Mouse (Mus musculus): ENCODE results near the gene Ntrk2.

Ntrk2 gene

DNA sequence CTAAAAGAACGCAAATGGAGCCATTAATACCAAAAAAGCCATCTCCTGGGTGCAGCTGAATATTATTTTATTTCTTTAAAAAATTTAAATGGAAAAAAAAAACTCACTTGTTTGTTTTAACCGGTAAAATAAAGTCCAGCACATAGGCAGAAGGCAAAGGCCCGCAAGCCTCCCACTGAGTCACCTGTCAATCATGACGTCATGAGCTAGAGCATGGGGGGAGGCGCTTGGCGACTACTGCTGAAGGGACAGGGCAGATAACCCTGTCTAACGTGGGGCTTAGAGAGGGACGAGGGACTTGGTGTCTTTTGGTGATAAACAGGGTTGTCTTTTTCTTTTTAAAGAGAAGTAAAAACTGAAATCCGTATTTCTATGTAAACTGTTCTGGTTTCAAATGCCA lies 140.7 kb downstream of the Ntrk2 start:
- in situ Hi-C loops (cut with MboI; ENCODE audit: low pct_unique_long_range_greater_than_20kb in 1 of 2, low sequenced_read_pairs in 2 of 2, unreplicated experiment in 1 of 2) = no loop called here

DNA sequence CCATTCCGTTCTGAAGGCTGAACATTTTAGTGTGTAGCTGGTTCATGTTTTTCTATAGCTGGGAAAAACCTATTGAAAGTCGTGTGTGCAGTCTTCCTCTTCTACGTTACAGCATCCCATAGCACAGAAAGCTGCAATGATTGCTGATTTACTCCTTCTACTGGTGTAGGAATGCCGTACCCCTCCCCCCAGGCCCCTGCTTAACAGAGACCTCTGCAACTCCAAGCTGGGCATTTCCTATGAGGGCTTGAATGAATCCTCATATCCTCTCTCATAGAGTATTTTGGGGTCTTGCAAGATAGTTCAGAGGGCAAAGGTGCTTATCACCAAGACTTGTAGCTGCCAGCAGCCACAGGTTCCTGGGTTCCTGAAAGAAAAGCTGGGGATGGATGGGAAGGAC lies 148.0 kb downstream of the Ntrk2 start:
- in situ Hi-C loops (cut with MboI; ENCODE audit: low pct_unique_long_range_greater_than_20kb in 1 of 2, low sequenced_read_pairs in 2 of 2, unreplicated experiment in 1 of 2) = no loop called here

DNA sequence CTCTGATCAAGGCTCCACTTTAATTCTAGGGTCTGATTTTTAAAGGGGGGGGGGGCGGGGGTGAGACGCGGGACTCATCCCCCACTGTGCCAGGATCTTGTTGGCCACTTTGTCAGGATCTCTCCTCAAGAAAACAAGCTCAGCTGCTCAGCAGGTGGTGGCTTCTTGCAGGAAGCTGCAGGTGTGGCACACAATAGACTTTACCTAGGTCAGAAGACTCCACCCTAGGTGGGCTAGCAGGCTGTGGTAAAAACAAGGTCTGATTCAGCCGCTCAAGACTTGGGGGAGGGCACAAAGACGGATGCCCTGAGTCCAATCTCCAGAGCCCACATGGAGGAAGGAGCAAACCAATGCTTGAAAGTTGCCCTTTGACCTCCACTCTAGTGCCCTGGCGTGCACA lies 148.4 kb downstream of the Ntrk2 start:
- in situ Hi-C loops (cut with MboI; ENCODE audit: low pct_unique_long_range_greater_than_20kb in 1 of 2, low sequenced_read_pairs in 2 of 2, unreplicated experiment in 1 of 2) = no loop called here

DNA sequence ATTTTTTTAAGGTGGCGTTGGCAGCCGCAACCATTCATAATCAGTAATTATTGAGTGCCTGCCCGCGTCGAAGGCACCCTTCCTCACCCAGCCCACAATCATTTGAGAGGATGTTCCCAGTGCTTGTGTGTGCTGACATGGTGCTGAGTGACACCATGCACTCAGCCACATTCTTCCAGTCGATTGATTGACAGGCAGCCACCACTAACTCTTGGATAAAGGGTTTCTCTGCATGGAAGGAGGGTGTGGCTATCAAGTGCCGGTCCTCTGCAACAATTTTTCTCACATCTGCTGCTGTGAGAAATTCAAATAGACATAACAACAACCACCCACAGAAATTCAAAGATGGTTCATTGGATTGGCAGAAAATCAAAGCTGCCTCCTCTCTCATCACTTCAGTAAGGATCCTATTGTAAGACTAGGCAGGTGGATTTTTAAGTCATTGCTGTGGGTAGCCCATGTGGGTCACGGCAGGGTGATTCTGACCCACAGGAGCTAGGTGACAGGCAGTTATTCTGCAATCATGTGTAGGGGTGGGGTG lies 148.9 kb downstream of the Ntrk2 start:
- in situ Hi-C loops (cut with MboI; ENCODE audit: low pct_unique_long_range_greater_than_20kb in 1 of 2, low sequenced_read_pairs in 2 of 2, unreplicated experiment in 1 of 2) = no loop called here

- in situ Hi-C loops (cut with MboI; ENCODE audit: low pct_unique_long_range_greater_than_20kb in 1 of 2, low sequenced_read_pairs in 2 of 2, unreplicated experiment in 1 of 2) = no loop called here
These were observed 152.0 kb downstream of the Ntrk2 start for GRCm38 (mm10) chr13:58958171-58958904.

DNA sequence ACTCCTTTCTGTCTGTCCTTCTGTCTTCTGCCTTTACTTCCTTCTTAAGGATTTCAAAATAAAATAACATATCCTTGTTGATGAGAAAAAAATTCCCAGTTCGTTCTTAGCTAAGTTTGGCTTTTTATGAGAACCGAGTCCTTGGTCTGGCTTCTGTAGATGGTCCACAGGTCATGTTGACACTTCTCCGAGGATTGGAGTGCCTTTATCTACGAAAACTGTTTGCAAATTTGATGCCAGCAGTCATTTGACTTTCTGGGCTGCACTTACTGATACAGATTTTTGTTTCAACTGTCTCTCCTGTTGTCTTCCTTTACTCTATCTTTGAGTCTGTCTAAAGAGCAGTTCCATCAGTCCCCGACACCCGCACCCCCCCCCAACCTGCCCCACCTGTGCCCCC lies 154.0 kb downstream of the Ntrk2 start:
- in situ Hi-C loops (cut with MboI; ENCODE audit: low pct_unique_long_range_greater_than_20kb in 1 of 2, low sequenced_read_pairs in 2 of 2, unreplicated experiment in 1 of 2) = no loop called here

DNA sequence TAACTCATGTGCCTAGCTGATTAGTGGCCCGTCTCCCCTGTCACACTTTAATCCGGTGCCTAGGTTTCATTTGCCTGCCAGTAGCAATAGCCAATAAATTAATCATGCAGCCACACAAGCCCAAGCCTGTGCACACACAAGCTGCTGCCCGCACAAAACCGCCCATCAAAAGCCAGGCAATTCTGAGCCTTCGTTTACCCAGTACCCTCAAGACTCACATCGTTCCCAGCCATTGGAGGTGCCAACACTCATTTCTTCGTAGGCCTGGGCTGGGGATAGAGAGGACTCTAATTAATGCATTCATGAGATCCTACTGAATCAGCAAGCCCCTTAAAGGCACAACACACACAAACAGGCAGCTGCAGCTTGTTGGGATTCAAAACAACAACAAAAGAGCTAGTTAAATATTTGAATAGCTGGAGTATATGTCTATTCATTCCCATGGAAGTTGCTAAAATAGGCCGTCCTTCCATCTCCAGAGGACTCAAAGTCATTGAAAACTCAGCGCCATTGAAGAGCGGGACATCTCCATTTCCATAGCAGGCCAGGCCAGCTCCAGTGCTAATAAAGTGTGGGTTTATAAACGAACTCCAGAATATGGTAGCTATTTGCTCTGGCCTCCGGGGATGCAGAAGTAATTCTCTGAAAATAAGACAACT lies 158.5 kb downstream of the Ntrk2 start:
- in situ Hi-C loops (cut with MboI; ENCODE audit: low pct_unique_long_range_greater_than_20kb in 1 of 2, low sequenced_read_pairs in 2 of 2, unreplicated experiment in 1 of 2) = no loop called here

GRCm38 (mm10) chr13:58965826-58966225 lies 159.5 kb downstream of the Ntrk2 start:
- in situ Hi-C loops (cut with MboI; ENCODE audit: low pct_unique_long_range_greater_than_20kb in 1 of 2, low sequenced_read_pairs in 2 of 2, unreplicated experiment in 1 of 2) = no loop called here

DNA sequence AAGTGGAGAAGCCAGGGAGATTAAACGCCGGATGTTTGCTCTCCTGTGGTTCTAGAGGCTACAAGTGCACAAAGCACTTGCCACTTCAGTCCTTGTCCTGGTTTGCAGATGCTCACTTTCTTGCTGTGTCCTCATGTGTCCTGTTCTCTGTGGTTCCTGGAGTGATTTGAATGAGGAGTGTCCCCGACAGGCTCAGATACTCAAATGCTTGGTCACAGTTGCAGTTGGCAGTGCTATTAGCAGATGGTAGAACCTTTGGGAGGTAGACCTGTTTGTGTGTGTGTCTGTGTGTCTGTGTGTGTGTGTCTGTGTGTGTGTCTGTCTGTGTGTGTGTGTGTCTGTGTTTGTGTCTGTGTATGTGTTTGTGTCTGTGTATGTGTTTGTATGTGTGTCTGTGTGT lies 160.1 kb downstream of the Ntrk2 start:
- in situ Hi-C loops (cut with MboI; ENCODE audit: low pct_unique_long_range_greater_than_20kb in 1 of 2, low sequenced_read_pairs in 2 of 2, unreplicated experiment in 1 of 2) = no loop called here

DNA sequence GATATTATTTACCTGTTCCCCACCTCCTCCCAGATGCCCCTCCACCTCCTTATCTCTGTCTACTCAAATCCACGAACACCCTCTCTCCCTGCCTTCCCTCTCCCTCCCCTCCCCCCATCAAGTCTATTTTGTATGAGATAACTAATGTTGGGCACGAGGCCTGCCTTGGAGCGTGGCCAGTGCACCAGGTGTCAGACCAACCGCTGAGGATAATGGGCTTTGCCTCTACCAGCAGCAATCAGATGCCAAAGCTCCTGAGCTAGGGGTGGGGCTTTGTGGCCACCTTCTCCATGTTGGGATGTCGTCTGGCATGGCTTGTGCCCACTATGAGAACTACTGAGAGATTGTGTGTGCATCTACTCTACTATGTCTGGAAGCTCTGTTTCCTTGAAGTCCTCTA lies 161.8 kb downstream of the Ntrk2 start:
- in situ Hi-C loops (cut with MboI; ENCODE audit: low pct_unique_long_range_greater_than_20kb in 1 of 2, low sequenced_read_pairs in 2 of 2, unreplicated experiment in 1 of 2) = no loop called here

- in situ Hi-C loops (cut with MboI; ENCODE audit: low pct_unique_long_range_greater_than_20kb in 1 of 2, low sequenced_read_pairs in 2 of 2, unreplicated experiment in 1 of 2) = no loop called here
These were observed 165.1 kb downstream of the Ntrk2 start for GRCm38 (mm10) chr13:58971449-58971903.

DNA sequence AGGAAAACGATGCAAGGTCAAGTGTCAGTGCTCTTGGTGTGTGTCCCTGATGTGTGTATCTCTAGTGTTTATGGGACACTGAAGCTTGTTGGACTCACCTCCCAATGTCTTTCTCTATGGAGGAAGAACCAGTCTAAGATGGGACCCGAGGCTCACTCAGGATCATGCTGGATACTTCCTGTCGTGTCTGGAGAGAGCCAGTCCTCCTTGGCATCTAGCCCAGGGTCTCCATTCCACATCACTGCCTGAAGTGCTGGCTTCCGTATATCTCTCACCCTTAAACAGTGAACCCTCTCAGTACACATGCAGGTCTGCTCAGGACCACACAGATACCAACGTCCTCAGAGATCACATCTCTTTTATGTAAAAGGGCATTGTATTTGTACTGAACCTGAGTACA lies 166.1 kb downstream of the Ntrk2 start:
- in situ Hi-C loops (cut with MboI; ENCODE audit: low pct_unique_long_range_greater_than_20kb in 1 of 2, low sequenced_read_pairs in 2 of 2, unreplicated experiment in 1 of 2) = no loop called here

DNA sequence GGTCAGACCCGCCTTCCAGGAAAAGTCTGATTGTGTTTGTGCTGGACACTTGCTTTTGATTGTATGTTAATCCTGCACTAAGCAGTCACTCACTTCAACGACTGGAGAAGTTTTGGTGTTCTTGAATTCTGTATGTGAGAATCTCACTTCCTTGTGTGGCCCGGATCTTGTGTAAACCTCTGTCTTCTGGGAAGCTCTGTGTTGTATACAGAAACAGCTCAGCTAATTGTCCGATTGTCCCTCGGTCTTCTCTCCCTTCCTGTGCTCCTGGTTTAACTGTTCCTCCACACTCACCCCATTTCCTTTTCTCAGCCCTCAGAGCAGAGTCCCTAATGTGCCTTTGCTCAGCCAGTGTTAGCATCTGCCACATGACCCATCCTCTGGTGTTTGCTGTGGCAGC lies 190.1 kb downstream of the Ntrk2 start:
- in situ Hi-C loops (cut with MboI; ENCODE audit: low pct_unique_long_range_greater_than_20kb in 1 of 2, low sequenced_read_pairs in 2 of 2, unreplicated experiment in 1 of 2) = no loop called here

DNA sequence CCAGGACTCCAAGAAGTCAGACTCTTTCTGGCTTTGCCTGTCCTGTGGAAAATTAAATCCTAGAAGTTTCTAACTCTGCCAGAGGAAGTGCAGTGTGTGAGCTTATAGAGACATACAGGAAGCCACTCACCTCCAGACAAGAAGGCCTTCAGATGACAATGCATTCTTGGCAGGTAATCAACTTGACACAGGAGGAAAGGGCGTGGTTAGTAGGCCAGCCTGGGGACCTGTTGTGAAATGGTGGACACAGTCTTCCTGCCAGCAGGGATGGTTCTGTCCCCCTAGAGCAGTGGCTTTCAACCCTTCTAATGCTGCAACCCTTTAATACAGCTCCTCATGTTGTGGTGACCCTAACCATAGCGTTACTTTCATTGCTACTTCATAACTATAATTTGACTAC lies 191.4 kb downstream of the Ntrk2 start:
- in situ Hi-C loops (cut with MboI; ENCODE audit: low pct_unique_long_range_greater_than_20kb in 1 of 2, low sequenced_read_pairs in 2 of 2, unreplicated experiment in 1 of 2) = no loop called here

DNA sequence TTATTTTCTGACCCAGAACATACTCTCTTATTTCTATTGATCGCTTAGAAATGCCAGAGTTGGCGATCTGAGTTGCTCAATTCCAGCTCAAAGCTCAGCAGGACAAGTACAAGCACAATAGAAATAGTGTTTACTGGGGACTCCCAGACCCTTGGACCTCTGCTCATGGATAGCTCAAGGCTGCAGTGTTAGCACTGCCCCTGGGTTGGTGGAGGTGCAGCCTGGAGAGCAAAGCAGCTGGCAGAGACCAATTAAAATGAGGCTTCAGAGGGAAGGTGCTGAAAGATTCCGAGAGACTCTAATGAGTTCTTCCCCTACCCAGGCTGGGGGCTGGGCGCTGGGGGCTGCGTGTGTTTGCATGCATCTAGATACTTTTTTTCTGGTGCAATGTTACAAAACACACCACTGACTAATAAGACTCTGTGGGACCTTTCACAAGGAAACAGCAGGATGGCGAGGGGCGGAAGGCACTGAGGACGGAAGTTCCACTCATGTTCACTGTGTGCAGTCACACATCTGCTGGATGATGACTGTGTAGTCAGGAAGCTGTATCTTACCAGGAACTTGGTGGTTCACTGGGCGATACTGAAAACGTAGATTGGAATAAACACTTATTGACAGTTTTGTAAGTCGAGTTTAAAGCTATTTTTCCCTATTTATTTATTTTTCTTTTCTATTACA lies 193.1 kb downstream of the Ntrk2 start:
- in situ Hi-C loops (cut with MboI; ENCODE audit: low pct_unique_long_range_greater_than_20kb in 1 of 2, low sequenced_read_pairs in 2 of 2, unreplicated experiment in 1 of 2) = no loop called here

- in situ Hi-C loops (cut with MboI; ENCODE audit: low pct_unique_long_range_greater_than_20kb in 1 of 2, low sequenced_read_pairs in 2 of 2, unreplicated experiment in 1 of 2) = no loop called here
These were observed 196.8 kb downstream of the Ntrk2 start for GRCm38 (mm10) chr13:59002943-59003806.

DNA sequence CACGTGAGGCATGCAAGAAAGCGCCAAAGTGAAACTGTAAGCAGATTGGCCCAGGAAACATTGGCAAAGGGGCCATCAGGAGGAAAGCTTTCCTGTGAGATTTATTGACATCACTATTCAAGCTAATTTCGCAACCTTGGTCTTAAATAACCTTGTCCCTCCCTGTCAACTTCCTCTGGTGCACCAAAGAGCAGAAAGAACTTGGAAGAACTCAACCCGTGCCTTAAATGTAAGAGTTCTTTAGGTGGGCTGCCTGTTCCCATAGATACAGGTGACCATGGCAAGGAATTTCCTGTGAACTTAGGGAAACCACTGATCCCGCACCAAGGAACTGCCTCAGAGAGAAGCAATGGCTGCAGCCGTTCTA lies 197.4 kb downstream of the Ntrk2 start:
- in situ Hi-C loops (cut with MboI; ENCODE audit: low pct_unique_long_range_greater_than_20kb in 1 of 2, low sequenced_read_pairs in 2 of 2, unreplicated experiment in 1 of 2) = no loop called here

GRCm38 (mm10) chr13:59004579-59004978 lies 198.2 kb downstream of the Ntrk2 start:
- in situ Hi-C loops (cut with MboI; ENCODE audit: low pct_unique_long_range_greater_than_20kb in 1 of 2, low sequenced_read_pairs in 2 of 2, unreplicated experiment in 1 of 2) = no loop called here

GRCm38 (mm10) chr13:59009855-59010254 lies 203.5 kb downstream of the Ntrk2 start:
- in situ Hi-C loops (cut with MboI; ENCODE audit: low pct_unique_long_range_greater_than_20kb in 1 of 2, low sequenced_read_pairs in 2 of 2, unreplicated experiment in 1 of 2) = no loop called here

All from mouse embryonic stem cell (cell line).